Mouse (Mus musculus) MEL-GATA-1-ER (cell line): ENCODE measurements around the gene Sema5b.

Source experiments
- DNase-seq: peaks from one replicate; pipeline ENCODE4 v3.0.0-alpha.2; 2012; ENCODE audit warnings: low read depth; ENCODE audit errors: extremely low read depth

Gene Sema5b

GRCm38 (mm10) chr16:35592274-35593065 is 51.5 kb downstream of the Sema5b start:
- DNase-seq = no peak

GRCm38 (mm10) chr16:35593474-35593873 is 52.5 kb downstream of the Sema5b start:
- no peak for DNase-seq

GRCm38 (mm10) chr16:35596241-35596640 is 55.3 kb downstream of the Sema5b start:
- no peak for DNase-seq

GRCm38 (mm10) chr16:35596661-35597350 is 55.9 kb downstream of the Sema5b start:
- DNase-seq = no peak

GRCm38 (mm10) chr16:35597991-35598390 is 57.0 kb downstream of the Sema5b start:
- no peak for DNase-seq

- DNase-seq = no peak
Observed at GRCm38 (mm10) chr16:35598802-35599201, 57.9 kb downstream of the Sema5b start.

- no peak for DNase-seq
Observed at GRCm38 (mm10) chr16:35600282-35600681, 59.3 kb downstream of the Sema5b start.

- DNase-seq = no peak
Observed at GRCm38 (mm10) chr16:35601426-35601825, 60.5 kb downstream of the Sema5b start.

- no peak for DNase-seq
Observed at GRCm38 (mm10) chr16:35602529-35602928, 61.6 kb downstream of the Sema5b start.

GRCm38 (mm10) chr16:35603729-35604522 is 63.0 kb downstream of the Sema5b start:
- DNase-seq = no peak

GRCm38 (mm10) chr16:35607250-35607649 is 66.3 kb downstream of the Sema5b start:
- DNase-seq = no peak

GRCm38 (mm10) chr16:35608244-35608643 is 67.3 kb downstream of the Sema5b start:
- no peak for DNase-seq

- DNase-seq = no peak
Observed at GRCm38 (mm10) chr16:35609561-35609960, 68.6 kb downstream of the Sema5b start.

GRCm38 (mm10) chr16:35613851-35614804 is 73.2 kb downstream of the Sema5b start:
- DNase-seq = no peak

GRCm38 (mm10) chr16:35617732-35618131 is 76.8 kb downstream of the Sema5b start:
- DNase-seq = no peak

- no peak for DNase-seq
Observed at GRCm38 (mm10) chr16:35623026-35623425, 82.1 kb downstream of the Sema5b start.

- DNase-seq = no peak
Observed at GRCm38 (mm10) chr16:35623986-35624385, 83.0 kb downstream of the Sema5b start.

GRCm38 (mm10) chr16:35624877-35625276 is 83.9 kb downstream of the Sema5b start:
- DNase-seq = no peak

- DNase-seq = no peak
Observed at GRCm38 (mm10) chr16:35625286-35626020, 84.5 kb downstream of the Sema5b start.

GRCm38 (mm10) chr16:35627992-35628607 is 87.2 kb downstream of the Sema5b start:
- no peak for DNase-seq
